Mouse (Mus musculus): Measurements from ENCODE around the gene Flii. TPM values are rescaled to one million over a fixed set of nuclear protein-coding genes. Genes with fewer than 3 reads are reported as not detected.

The Flii gene
- polyA plus RNA-seq, 1 experiment from 2014 or later = 85.7 TPM

DNA sequence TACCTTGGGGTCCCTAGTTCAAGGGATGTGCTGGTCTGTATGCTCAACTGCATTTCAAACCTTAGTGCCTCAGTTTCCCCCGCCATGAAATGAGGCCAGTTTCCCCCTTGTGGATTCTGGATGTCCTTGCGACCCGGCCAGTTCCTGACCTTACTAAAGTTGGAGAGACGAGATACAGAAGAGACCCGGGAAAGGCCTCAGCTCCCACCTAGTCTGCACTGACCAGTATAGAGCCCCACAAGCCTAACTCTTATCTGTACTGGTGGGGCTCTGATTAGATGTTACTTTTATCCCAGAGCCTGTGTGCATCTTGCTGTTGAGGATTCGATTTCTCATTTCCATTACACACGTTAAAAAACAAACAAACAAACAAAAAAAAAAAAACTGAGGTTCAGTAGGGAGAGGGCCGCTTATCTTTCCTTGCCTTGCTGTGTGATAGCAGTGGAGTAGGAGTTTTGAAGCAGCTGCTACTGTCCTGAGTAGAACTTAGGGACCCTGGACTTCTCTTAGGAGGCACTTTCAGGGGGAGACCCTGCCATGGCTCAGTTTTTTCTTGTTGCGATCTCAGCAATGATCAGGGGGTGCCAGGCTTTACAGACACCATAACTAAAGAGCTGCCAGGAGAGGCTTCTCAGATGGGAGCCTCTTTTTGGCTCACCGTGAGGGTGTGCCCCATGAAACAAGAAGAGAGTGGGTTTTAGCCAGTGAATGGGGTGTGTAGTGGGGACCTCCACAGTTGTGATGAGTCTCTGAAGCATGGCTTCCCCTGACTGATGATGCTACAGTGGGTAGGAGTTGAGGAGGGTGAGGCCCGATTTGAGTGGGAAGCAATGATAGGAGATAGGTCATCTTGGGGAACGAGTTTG lies 26.5 kb downstream of the Flii start:
- 17% methylated on average over 12 of the region's 12 CpGs for WGBS
- H3K36me3 ChIP-seq (ENCODE audit: control insufficient read depth, insufficient read depth) = no peaks in the 10 kb centered on the region
- no peak for ATAC-seq
- no peaks in the 10 kb centered on the region for H3K27me3 ChIP-seq (replicated peaks; ENCODE audit: control insufficient read depth, insufficient read depth, low read length)
- H3K4me2 ChIP-seq (ENCODE audit: low read length) = peak overlapping the region; percentile 80
- H3K9ac ChIP-seq (replicated peaks; ENCODE audit: low read depth, low read length) = peak overlapping the region; percentile 84
- peaks cover 34% of the 10 kb centered on the region for H3K4me1 ChIP-seq (replicated peaks; ENCODE audit: control insufficient read depth, insufficient read depth, low read length)
- H3K4me3 ChIP-seq (replicated peaks; ENCODE audit: low read length) = peak overlapping the region; percentile 86
- no peaks in the 10 kb centered on the region for H3K9me3 ChIP-seq (ENCODE audit: control insufficient read depth, low read length)
- H3K27ac ChIP-seq (ENCODE audit: low read length) = no peak overlapping the region; the same call in 1 of the 2 replicates

DNA sequence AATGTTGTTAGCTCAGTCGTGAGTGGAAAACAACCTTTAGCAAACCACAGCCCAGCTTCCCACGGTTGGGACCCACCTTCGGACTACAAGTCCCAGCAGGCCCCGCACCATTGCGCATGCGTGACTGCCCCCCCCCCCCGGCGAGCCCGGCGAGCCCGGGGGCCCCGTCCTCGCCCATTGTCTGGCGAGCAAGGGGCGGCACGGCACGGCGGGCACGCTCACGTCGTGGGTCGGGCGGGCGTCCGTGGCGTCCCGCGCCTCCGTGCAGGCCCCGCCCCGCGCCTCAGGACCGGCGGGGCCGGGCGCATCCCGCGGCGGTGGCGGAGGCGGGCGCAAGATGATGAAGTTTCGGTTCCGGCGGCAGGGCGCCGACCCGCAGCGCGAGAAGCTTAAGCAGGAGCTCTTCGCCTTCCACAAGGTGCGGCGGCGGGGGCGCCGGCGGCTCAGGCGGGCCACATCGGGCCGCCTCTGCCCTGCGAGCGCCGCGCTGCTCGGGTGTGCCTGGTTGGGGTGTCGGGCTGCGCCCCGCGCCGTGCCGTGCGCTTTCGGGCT lies 27.5 kb downstream of the Flii start, which contains the start of gene Llgl1:
TSS of gene Llgl1 (plus strand) at position 200 of the 552 bp plus-strand sequence.
- Histone ChIP-seq H3K4me2 (ENCODE audit: low read length) (peak within 1 kb of the TSS; percentile 80), H3K9me3 (ENCODE audit: control insufficient read depth, low read length) (no peaks in the 10 kb centered on the region), H3K27ac (ENCODE audit: low read length) (peak within 1 kb of the TSS; percentile 87), H3K27me3 (replicated peaks; ENCODE audit: control insufficient read depth, insufficient read depth, low read length) (no peaks in the 10 kb centered on the region), H3K9ac (replicated peaks; ENCODE audit: low read depth, low read length) (peak within 1 kb of the TSS; percentile 84), H3K4me3 (replicated peaks; ENCODE audit: low read length) (peak within 1 kb of the TSS; percentile 86), H3K4me1 (replicated peaks; ENCODE audit: control insufficient read depth, insufficient read depth, low read length) (peaks cover 34% of the 10 kb centered on the region), H3K36me3 (ENCODE audit: control insufficient read depth, insufficient read depth) (no peaks in the 10 kb centered on the region)
- 1% methylated on average over 65 of the region's 73 CpGs for WGBS
- peak; percentile 89 for ATAC-seq

DNA sequence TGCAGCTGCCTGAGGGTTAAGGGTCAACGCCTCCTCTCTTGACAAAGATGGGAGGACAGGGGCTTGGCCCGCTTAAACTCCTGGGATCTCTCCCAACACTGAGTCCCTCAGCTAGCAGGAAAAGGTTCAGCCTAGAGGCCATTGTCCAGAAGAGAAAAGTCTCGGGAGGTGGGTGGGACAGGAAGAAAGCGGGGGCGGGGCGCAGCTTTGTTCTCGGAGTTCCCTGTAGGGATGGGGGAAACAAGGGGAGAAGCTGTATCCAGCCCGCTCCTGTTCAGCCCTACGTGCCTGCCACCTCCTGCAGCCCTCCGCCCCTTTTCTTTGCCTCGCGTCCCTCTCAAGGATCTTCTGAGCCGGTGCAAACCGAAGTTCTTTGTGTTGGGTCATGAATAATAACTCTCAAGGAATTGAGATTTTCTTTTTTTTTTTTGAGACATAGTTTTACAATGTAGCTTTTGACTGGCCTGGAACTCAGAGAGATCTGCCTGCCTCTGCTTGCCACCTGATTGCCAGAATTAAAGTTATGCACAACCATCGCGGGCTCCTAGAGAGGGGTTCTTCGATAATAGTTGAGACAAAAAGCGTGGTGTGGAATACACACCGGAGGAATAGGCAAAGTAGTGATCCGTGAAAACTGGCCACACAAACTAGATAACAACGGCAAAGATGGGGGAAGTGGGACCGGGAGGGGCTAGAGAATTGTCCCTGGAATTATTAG lies 28.1 kb downstream of the Flii start:
- Histone ChIP-seq H3K9ac (replicated peaks; ENCODE audit: low read depth, low read length) (peak overlapping the region; percentile 59), H3K9me3 (ENCODE audit: control insufficient read depth, low read length) (no peaks in the 10 kb centered on the region), H3K4me1 (replicated peaks; ENCODE audit: control insufficient read depth, insufficient read depth, low read length) (peaks cover 34% of the 10 kb centered on the region), H3K27me3 (replicated peaks; ENCODE audit: control insufficient read depth, insufficient read depth, low read length) (no peaks in the 10 kb centered on the region), H3K36me3 (ENCODE audit: control insufficient read depth, insufficient read depth) (no peaks in the 10 kb centered on the region), H3K4me2 (ENCODE audit: low read length) (peak overlapping the region; percentile 69), H3K27ac (ENCODE audit: low read length) (peak overlapping the region; percentile 87), H3K4me3 (replicated peaks; ENCODE audit: low read length) (peak overlapping the region; percentile 86)
- ATAC-seq = peak; percentile 48
- WGBS = 3% methylated on average over 22 of the region's 22 CpGs

DNA sequence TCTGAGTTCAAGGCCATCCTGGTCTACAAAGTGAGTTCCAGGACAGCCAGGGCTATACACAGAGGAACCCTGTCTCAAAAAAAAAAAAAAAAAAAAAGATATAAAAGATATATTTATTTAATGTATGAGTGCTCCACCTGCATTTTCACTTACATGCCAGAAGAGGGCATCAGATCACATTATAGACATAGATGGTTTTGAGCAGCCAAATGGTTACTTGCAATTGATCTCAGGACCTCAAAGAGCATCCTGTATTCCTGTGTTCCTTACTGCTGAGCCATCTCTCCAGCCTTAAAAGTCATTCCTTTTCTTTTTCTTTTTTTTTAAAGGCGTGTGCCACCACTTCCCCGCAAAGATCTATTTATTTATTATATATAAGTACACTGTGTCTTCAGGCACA lies 29.5 kb downstream of the Flii start:
- no peak for ATAC-seq
- Histone ChIP-seq H3K9me3 (ENCODE audit: control insufficient read depth, low read length) (no peaks in the 10 kb centered on the region), H3K36me3 (ENCODE audit: control insufficient read depth, insufficient read depth) (no peaks in the 10 kb centered on the region), H3K4me3 (replicated peaks; ENCODE audit: low read length) (no peak overlapping the region), H3K9ac (replicated peaks; ENCODE audit: low read depth, low read length) (no peak overlapping the region), H3K27me3 (replicated peaks; ENCODE audit: control insufficient read depth, insufficient read depth, low read length) (no peaks in the 10 kb centered on the region), H3K4me1 (replicated peaks; ENCODE audit: control insufficient read depth, insufficient read depth, low read length) (peaks cover 24% of the 10 kb centered on the region), H3K27ac (ENCODE audit: low read length) (no peak overlapping the region), H3K4me2 (ENCODE audit: low read length) (no peak overlapping the region)
- WGBS = 76% methylated on average over 2 of the region's 2 CpGs

- no peak overlapping the region for H3K27ac ChIP-seq (ENCODE audit: low read length)
- peaks cover 13% of the 10 kb centered on the region for H3K4me1 ChIP-seq (replicated peaks; ENCODE audit: control insufficient read depth, insufficient read depth, low read length)
- no peak overlapping the region for H3K4me2 ChIP-seq (ENCODE audit: low read length)
- ATAC-seq = no peak
- H3K36me3 ChIP-seq (ENCODE audit: control insufficient read depth, insufficient read depth) = no peaks in the 10 kb centered on the region
- H3K9me3 ChIP-seq (ENCODE audit: control insufficient read depth, low read length) = no peaks in the 10 kb centered on the region
- H3K9ac ChIP-seq (replicated peaks; ENCODE audit: low read depth, low read length) = no peak overlapping the region
- H3K27me3 ChIP-seq (replicated peaks; ENCODE audit: control insufficient read depth, insufficient read depth, low read length) = no peaks in the 10 kb centered on the region
- no peak overlapping the region for H3K4me3 ChIP-seq (replicated peaks; ENCODE audit: low read length)
- 50% methylated on average over 1 of the region's 1 CpGs for WGBS
Measured at GRCm38 (mm10) chr11:60696165-60696564, 30.9 kb downstream of the Flii start.

Small RNA genes lying within 50 kb of the gene (microRNA-seq; reads per million reads assigned to microRNA genes)
- gene Mir5100 = not detected

Other genes with a start within 250 kb of the Flii start
- gene Alkbh5, start 190.9 kb downstream of the Flii start, polyA plus RNA-seq (2015; fragmentation: Nextera tagmentation; extraction: Ambion mirVana) = 24.2 and 25.9 TPM in 2 replicates
- 78.7 and 86.9 TPM in 2 replicates for gene Llgl1, start 27.5 kb downstream of the Flii start, polyA plus RNA-seq (2015; fragmentation: Nextera tagmentation; extraction: Ambion mirVana)
- 25.5 and 25.7 TPM in 2 replicates for gene Mief2, start 1.1 kb upstream of the Flii start, polyA plus RNA-seq (2015; fragmentation: Nextera tagmentation; extraction: Ambion mirVana)
- 11.5 and 12.2 TPM in 2 replicates for gene Top3a, start 50.1 kb upstream of the Flii start, polyA plus RNA-seq (2015; fragmentation: Nextera tagmentation; extraction: Ambion mirVana)
- 7.0 and 7.8 TPM in 2 replicates for gene Smcr8, start 50.3 kb upstream of the Flii start, polyA plus RNA-seq (2015; fragmentation: Nextera tagmentation; extraction: Ambion mirVana)
- 14.9 and 17.7 TPM in 2 replicates for gene Shmt1, start 84.5 kb upstream of the Flii start, polyA plus RNA-seq (2015; fragmentation: Nextera tagmentation; extraction: Ambion mirVana)
- gene Dhrs7b, start 103.4 kb upstream of the Flii start, polyA plus RNA-seq (2015; fragmentation: Nextera tagmentation; extraction: Ambion mirVana) = 29.5 and 34.5 TPM in 2 replicates
- 56.6 and 61.2 TPM in 2 replicates for gene Tmem11, start 152.0 kb upstream of the Flii start, polyA plus RNA-seq (2015; fragmentation: Nextera tagmentation; extraction: Ambion mirVana)
- gene Natd1, start 187.5 kb upstream of the Flii start, polyA plus RNA-seq (2015; fragmentation: Nextera tagmentation; extraction: Ambion mirVana) = 32.5 and 35.0 TPM in 2 replicates
- gene Map2k3, start 204.8 kb upstream of the Flii start, polyA plus RNA-seq (2015; fragmentation: Nextera tagmentation; extraction: Ambion mirVana) = 33.6 and 38.1 TPM in 2 replicates